Mouse (Mus musculus) hindbrain, embryonic 16.5 days (tissue): ENCODE measurements around the gene Lamc1. TPM values are rescaled to one million over a fixed set of nuclear protein-coding genes. Genes with fewer than 3 reads are reported as not detected.

Experiments used
- ATAC-seq: fragments of 200-750 bp; cut with Nextera tagmentation; 2 replicates; pipeline ENCODE4 v1.8.0; 2017; ENCODE audit warnings: moderate TSS enrichment, moderate library complexity
- H3K27ac ChIP-seq: fragments of 300-500 bp; sonication (generic); 2 replicates; pipeline ENCODE4 v1.5.1; 2014; ENCODE audit warnings: low read depth, mild to moderate bottlenecking, control low read depth, low read length, moderate library complexity
- H3K27me3 ChIP-seq: fragments of 300-500 bp; sonication (generic); replicated peaks from 2 replicates; pipeline ENCODE4 v1.6.1; 2014; ENCODE audit warnings: low read length; ENCODE audit not compliant: control insufficient read depth, insufficient read depth
- H3K36me3 ChIP-seq: fragments of 300-500 bp; sonication (generic); 2 replicates; pipeline ENCODE4 v1.6.1; 2014; ENCODE audit warnings: mild to moderate bottlenecking, low read length, moderate library complexity, mixed read lengths; ENCODE audit not compliant: control insufficient read depth, insufficient read depth
- H3K4me1 ChIP-seq: fragments of 300-500 bp; sonication (generic); 2 replicates; pipeline ENCODE4 v1.6.1; 2014; ENCODE audit warnings: low read depth, low read length; ENCODE audit not compliant: control insufficient read depth, insufficient read depth
- H3K4me2 ChIP-seq: fragments of 300-500 bp; sonication (generic); 2 replicates; pipeline ENCODE4 v1.6.1; 2014; ENCODE audit warnings: mild to moderate bottlenecking, low read length, control low read depth, moderate library complexity
- H3K4me3 ChIP-seq: fragments of 300-500 bp; sonication (generic); 2 replicates; pipeline ENCODE4 v1.5.1; 2014; ENCODE audit warnings: mild to moderate bottlenecking, low read length, control low read depth, moderate library complexity
- H3K9ac ChIP-seq: fragments of 300-500 bp; sonication (generic); 2 replicates; pipeline ENCODE4 v1.6.1; 2014; ENCODE audit warnings: low read depth, mild to moderate bottlenecking, control low read depth, low read length, moderate library complexity
- H3K9me3 ChIP-seq: fragments of 300-500 bp; sonication (generic); 2 replicates; pipeline ENCODE4 v1.6.1; 2014; ENCODE audit warnings: mild to moderate bottlenecking, low read length, moderate library complexity; ENCODE audit not compliant: control insufficient read depth
- WGBS: fragments of 180-500 bp; shearing (Covaris S2); extraction: QIAGEN DNeasy Blood & Tissue Kit; methylation state at CpG from one replicate; pipeline ENCODE4 v1.1.7; 2014; 5-methylcytosine and 5-hydroxymethylcytosine counted together
- polyA plus RNA-seq: library from polyadenylated mRNA; unstranded; fragments of >200 nt; fragmentation: Nextera tagmentation; extraction: Ambion mirVana; gene quantifications from 2 replicates; pipeline ENCODE4 v1.2.1, GENCODE M21; 2015

The Lamc1 gene
- polyA plus RNA-seq, 1 experiment from 2014 or later = 15.4 TPM

DNA sequence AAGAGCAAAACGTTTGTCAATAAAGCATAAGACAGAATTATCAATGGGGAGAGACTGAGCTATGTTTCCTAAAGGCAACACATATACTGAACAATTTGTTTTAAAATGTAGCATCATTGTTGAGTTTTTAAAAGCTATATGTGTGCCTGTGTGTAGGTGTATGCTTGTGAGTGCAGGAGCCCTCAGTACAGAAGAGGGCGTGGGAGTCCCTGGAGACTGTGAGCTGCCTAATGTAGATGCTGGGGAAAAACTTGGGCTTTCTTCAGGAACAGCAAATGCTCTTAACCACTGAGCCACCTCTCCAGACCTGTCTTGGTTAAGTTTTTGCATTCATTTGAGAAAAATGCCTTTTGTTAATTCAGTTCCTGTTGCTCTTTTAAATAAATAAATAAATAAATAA, 122.4 kb downstream of the Lamc1 start:
- Histone ChIP-seq H3K27ac (no peak overlapping the region), H3K9me3 (no peaks in the 10 kb centered on the region), H3K4me3 (no peak overlapping the region), H3K4me2 (no peak overlapping the region), H3K4me1 (no peaks in the 10 kb centered on the region), H3K36me3 (no peaks in the 10 kb centered on the region), H3K27me3 (no peaks in the 10 kb centered on the region), H3K9ac (no peak overlapping the region)
- 80% methylated on average over 2 of the region's 2 CpGs for WGBS
- no peak for ATAC-seq

DNA sequence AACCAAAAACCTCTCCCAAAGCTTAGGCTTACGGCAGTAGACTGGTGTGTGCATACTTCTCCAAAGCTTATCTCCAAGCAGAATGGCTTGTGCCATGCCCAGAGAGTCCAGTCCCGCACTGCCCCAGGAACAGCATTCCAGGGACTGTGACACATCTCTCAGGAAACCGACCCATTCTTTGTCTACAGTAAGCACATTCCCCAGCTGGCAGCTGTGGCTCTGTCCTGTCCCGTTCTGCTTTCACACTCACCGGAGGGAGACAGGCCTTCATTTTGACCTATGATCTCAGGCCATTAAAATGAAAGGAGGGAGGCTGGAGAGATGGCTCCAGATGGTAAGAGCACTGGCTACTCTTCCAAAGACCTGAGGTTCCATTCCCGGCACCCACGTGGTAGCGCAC, 130.4 kb downstream of the Lamc1 start:
- ATAC-seq = peak; percentile 67; the same call in 1 of the 2 replicates
- no peak overlapping the region for H3K4me3 ChIP-seq

DNA sequence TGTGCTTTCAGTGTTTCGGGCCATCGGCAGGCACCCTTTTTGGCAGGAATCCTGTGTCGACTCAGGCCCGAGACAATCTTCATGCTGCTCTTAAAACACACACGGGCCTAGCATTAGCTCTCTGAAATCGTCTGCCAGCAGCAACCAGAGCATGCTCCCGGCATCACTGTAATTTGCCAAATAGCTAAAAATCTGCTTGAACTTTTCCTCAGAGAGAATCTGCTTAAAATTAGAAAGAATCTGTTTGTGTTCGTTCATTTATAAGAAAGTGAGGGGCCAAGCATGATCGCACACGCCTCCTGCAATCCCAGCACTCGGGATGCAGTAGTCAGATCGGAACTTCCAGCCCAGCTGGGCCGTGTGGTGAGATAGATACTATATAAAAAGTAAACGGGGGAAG, 131.1 kb downstream of the Lamc1 start:
- no peak overlapping the region for H3K4me2 ChIP-seq
- 35% methylated on average over 14 of the region's 14 CpGs for WGBS
- no peaks in the 10 kb centered on the region for H3K9me3 ChIP-seq
- no peak overlapping the region for H3K4me3 ChIP-seq
- no peaks in the 10 kb centered on the region for H3K27me3 ChIP-seq
- H3K9ac ChIP-seq = no peak overlapping the region
- H3K27ac ChIP-seq = no peak overlapping the region
- H3K36me3 ChIP-seq = no peaks in the 10 kb centered on the region
- no peak for ATAC-seq
- peaks cover 4% of the 10 kb centered on the region; the same call in 1 of the 2 replicates for H3K4me1 ChIP-seq

More for the DNA sequence above, 130.4 kb downstream of the Lamc1 start:
- Histone ChIP-seq H3K27ac (no peak overlapping the region), H3K36me3 (no peaks in the 10 kb centered on the region), H3K4me2 (no peak overlapping the region), H3K27me3 (no peaks in the 10 kb centered on the region), H3K4me1 (peaks cover 4% of the 10 kb centered on the region; the same call in 1 of the 2 replicates), H3K9ac (no peak overlapping the region), H3K9me3 (no peaks in the 10 kb centered on the region)
- WGBS = 21% methylated on average over 8 of the region's 8 CpGs

DNA sequence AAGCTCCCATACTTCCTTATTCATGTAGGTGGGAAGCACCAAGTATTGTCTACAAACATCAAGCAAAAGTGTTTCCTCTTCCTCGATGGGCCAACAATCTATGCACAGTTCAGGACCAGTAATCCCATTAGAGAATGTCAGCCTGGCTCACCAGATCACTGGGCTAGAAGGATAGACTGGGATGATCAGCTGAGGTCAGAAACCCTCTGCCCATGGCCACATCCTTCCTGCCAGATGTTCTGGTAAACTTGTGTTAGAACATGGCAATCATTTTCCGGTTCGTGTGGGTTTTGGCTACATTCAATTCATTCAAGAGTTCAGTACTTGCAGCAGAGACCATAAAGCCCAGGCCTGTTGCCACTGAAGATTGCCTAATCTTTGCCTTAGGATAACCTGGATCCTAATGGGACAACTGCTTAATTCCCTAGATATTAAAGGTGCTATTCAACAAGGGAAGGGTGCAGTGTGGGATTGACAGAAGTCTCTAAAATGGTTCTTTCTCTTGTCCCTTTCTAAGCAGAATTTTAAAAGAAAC, 135.2 kb downstream of the Lamc1 start:
- 95% methylated on average over 3 of the region's 3 CpGs for WGBS
- H3K4me1 ChIP-seq = peaks cover 5% of the 10 kb centered on the region; the same call in 1 of the 2 replicates
- H3K4me3 ChIP-seq = no peak overlapping the region
- H3K27ac ChIP-seq = no peak overlapping the region
- H3K9me3 ChIP-seq = no peaks in the 10 kb centered on the region
- H3K4me2 ChIP-seq = no peak overlapping the region
- H3K36me3 ChIP-seq = no peaks in the 10 kb centered on the region
- H3K27me3 ChIP-seq = no peaks in the 10 kb centered on the region
- ATAC-seq = no peak
- H3K9ac ChIP-seq = no peak overlapping the region

DNA sequence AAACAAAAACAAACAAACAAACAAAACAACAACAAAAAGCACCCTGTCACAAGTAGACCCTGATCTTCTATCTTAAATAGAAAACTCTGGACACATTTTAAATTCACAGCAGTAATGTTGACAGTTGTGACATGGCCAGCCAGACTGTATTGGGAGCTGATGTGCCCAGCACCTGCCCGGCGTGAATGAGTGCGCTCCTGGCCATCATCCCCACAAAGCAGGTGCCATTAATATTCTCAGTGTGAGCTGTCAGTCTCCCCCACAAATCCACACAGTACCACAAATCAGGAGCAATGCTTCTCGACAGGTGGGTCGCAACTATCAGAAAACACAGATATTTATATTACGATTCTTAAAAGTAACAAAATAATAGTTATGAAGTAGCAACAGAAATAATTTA, 139.6 kb downstream of the Lamc1 start:
- H3K4me2 ChIP-seq = no peak overlapping the region
- H3K9me3 ChIP-seq = no peaks in the 10 kb centered on the region
- no peak for ATAC-seq
- no peak overlapping the region for H3K9ac ChIP-seq
- 77% methylated on average over 6 of the region's 6 CpGs for WGBS
- no peaks in the 10 kb centered on the region for H3K27me3 ChIP-seq
- H3K4me3 ChIP-seq = no peak overlapping the region
- no peak overlapping the region for H3K27ac ChIP-seq
- no peaks in the 10 kb centered on the region for H3K36me3 ChIP-seq
- peaks cover 14% of the 10 kb centered on the region for H3K4me1 ChIP-seq

DNA sequence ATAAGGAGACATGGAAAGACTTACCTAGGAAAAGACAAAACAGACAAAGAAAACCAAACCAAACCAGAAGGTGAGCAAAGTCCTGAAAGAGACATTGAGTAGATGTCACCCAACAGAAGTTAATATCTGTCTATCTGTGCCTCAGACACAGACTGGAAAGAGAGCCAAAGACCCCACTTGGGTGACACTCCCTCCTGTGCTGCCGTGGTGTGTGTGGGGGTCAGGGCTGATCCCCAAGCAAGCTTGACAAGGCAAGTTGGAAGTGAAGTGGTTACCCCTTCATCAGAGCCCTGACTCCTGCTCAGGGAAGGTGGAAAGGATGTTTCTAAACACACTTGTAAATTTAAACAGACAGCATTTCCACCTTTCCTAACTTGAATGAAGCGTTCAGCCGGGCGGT, 140.2 kb downstream of the Lamc1 start:
- H3K4me1 ChIP-seq = peaks cover 14% of the 10 kb centered on the region
- 76% methylated on average over 4 of the region's 4 CpGs for WGBS
- H3K9me3 ChIP-seq = no peaks in the 10 kb centered on the region
- H3K4me3 ChIP-seq = no peak overlapping the region
- no peak overlapping the region for H3K27ac ChIP-seq
- no peak for ATAC-seq
- no peaks in the 10 kb centered on the region for H3K36me3 ChIP-seq
- no peak overlapping the region for H3K9ac ChIP-seq
- no peaks in the 10 kb centered on the region for H3K27me3 ChIP-seq
- no peak overlapping the region for H3K4me2 ChIP-seq

DNA sequence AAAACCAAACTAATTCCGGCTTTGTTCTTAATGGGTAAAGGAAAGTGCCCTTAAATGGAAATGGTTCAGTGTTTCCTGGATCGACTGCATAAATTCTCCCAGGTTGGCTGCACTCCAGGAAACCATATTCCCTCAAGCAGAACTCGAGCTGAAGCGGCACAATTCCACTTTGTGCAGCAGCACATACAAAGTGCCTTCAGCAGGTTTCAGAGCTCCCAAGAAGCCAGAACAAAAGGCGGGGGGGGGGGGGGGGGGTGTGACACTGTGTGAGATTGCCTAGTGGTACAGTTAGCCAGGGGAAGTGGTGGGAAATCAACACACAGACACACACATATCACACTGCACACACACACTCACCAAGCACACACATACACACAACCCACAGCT, 140.7 kb downstream of the Lamc1 start:
- WGBS = 1% methylated on average over 4 of the region's 5 CpGs

DNA sequence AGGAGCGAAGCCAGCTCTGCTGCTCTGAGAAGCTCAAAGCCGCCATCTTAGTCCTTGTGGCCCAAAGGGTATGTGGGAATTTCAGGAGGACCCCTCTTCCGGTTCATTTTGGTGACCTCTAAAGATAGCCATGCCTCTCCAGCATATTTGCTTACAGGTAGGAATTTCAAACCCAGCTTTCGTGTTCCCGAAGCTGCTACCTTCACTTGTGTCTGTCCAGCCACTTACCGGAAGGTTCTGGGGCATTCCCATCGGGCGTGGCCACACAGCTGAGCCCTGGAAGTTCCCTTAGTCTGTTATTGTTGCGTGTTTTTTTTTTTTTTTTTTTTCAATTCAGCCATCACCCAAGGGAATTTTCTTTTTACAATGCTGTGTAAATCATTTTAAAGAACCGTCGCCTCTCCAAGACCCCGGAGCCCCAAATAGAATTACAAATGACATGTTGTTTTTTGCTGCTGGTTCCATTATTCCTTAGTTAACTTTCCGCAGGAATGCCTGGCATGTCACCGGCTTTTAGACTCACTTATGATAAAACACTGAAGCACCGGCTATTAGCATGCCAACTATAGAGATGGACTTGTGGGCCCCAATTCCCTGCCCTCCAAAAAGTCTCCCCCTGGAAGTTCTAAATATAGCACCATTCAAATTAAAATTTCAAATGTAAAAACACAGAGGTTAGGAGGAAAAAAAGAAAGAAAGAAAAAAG, 141.2 kb downstream of the Lamc1 start:
- H3K9me3 ChIP-seq = no peaks in the 10 kb centered on the region
- no peaks in the 10 kb centered on the region for H3K36me3 ChIP-seq
- no peak overlapping the region for H3K27ac ChIP-seq
- 35% methylated on average over 15 of the region's 15 CpGs for WGBS
- H3K9ac ChIP-seq = no peak overlapping the region
- H3K4me1 ChIP-seq = peaks cover 14% of the 10 kb centered on the region
- H3K4me2 ChIP-seq = peak overlapping the region; percentile 29
- no peaks in the 10 kb centered on the region for H3K27me3 ChIP-seq
- no peak for ATAC-seq
- no peak overlapping the region for H3K4me3 ChIP-seq

More for the DNA sequence above, 140.7 kb downstream of the Lamc1 start:
- H3K27me3 ChIP-seq = no peaks in the 10 kb centered on the region
- 0 out of 2 replicates have a peak overlapping the region, but pooled peaks have one; percentile 7 for H3K4me2 ChIP-seq
- H3K9me3 ChIP-seq = no peaks in the 10 kb centered on the region
- peaks cover 14% of the 10 kb centered on the region for H3K4me1 ChIP-seq
- no peak overlapping the region for H3K4me3 ChIP-seq
- peak; percentile 66 for ATAC-seq
- no peak overlapping the region for H3K9ac ChIP-seq
- no peaks in the 10 kb centered on the region for H3K36me3 ChIP-seq
- no peak overlapping the region for H3K27ac ChIP-seq

DNA sequence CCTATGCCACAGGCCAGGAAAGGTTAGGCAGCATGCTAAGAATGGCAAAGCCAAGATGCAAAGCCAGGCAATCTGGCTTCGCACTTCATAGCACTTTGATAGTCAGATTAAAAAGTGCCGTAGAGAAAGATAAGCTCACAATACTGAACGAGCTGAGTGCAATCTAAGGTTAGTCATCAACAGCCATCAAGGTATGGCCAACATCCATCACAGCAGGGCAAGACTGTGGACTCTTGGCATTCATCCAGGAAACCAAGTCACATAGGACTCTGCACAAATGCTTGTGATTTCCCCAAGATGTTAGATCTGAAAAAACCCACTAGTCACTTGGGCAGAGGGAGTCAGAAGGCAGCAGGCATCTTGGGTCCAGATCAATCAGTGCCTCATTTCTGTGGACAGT, 144.5 kb downstream of the Lamc1 start:
- peaks cover 4% of the 10 kb centered on the region for H3K27me3 ChIP-seq
- H3K4me1 ChIP-seq = peaks cover 22% of the 10 kb centered on the region
- H3K9me3 ChIP-seq = no peaks in the 10 kb centered on the region
- H3K36me3 ChIP-seq = no peaks in the 10 kb centered on the region
- 69% methylated on average over 3 of the region's 3 CpGs for WGBS
- H3K27ac ChIP-seq = no peak overlapping the region
- H3K9ac ChIP-seq = no peak overlapping the region
- no peak overlapping the region for H3K4me3 ChIP-seq
- no peak overlapping the region for H3K4me2 ChIP-seq
- no peak for ATAC-seq
